Mouse (Mus musculus) lung, postnatal 0 days (tissue): ENCODE data around the gene Map2. TPM values are rescaled to one million over a fixed set of nuclear protein-coding genes. Genes with fewer than 3 reads are reported as not detected.

Source experiments
- ATAC-seq: fragments of 200-750 bp; cut with Nextera tagmentation; 2 replicates; pipeline ENCODE4 v1.8.0; 2017; ENCODE audit warnings: moderate library complexity
- DNase-seq: peaks from one replicate; pipeline ENCODE4 v3.0.0-alpha.2; 2016; ENCODE audit warnings: low spot score
- H3K27ac ChIP-seq: fragments of 300-500 bp; sonication (generic); 2 replicates; pipeline ENCODE4 v1.5.1; 2014; ENCODE audit warnings: antibody characterized with exemption, mild to moderate bottlenecking, low read length, mixed read lengths
- H3K27me3 ChIP-seq: fragments of 300-500 bp; sonication (generic); replicated peaks from 2 replicates; pipeline ENCODE4 v1.6.1; 2014; ENCODE audit warnings: low read length, mixed read lengths; ENCODE audit not compliant: insufficient read depth
- H3K36me3 ChIP-seq: fragments of 300-500 bp; sonication (generic); 2 replicates; pipeline ENCODE4 v1.6.1; 2014; ENCODE audit warnings: low read length, mixed read lengths; ENCODE audit not compliant: insufficient read depth
- H3K4me1 ChIP-seq: fragments of 300-500 bp; sonication (generic); 2 replicates; pipeline ENCODE4 v1.6.1; 2014; ENCODE audit warnings: antibody characterized with exemption, low read depth, low read length, mixed read lengths; ENCODE audit not compliant: insufficient read depth
- H3K4me2 ChIP-seq: fragments of 300-500 bp; sonication (generic); replicated peaks from 2 replicates; pipeline ENCODE4 v1.6.1; 2014; ENCODE audit warnings: low read depth, mild to moderate bottlenecking, low read length, moderate library complexity, mixed read lengths
- H3K4me3 ChIP-seq: fragments of 300-500 bp; sonication (generic); 2 replicates; pipeline ENCODE4 v1.5.1; 2014; ENCODE audit warnings: low read depth, low read length
- H3K9ac ChIP-seq: fragments of 300-500 bp; sonication (generic); replicated peaks from 2 replicates; pipeline ENCODE4 v1.6.1; 2014; ENCODE audit warnings: low read depth, mild to moderate bottlenecking
- H3K9me3 ChIP-seq: fragments of 300-500 bp; sonication (generic); 2 replicates; pipeline ENCODE4 v1.6.1; 2016; ENCODE audit warnings: low read length, mixed read lengths
- CTCF ChIP-seq: IDR thresholded peaks from 2 replicates; pipeline ENCODE4 v1.5.1; 2016; ENCODE audit warnings: antibody characterized with exemption, mild to moderate bottlenecking
- EP300 ChIP-seq: IDR thresholded peaks from 2 replicates; pipeline ENCODE4 v1.6.1; 2016; ENCODE audit warnings: antibody characterized with exemption, mild to moderate bottlenecking, control low read depth
- WGBS: fragments of 180-500 bp; shearing (Covaris S2); extraction: QIAGEN DNeasy Blood & Tissue Kit; methylation state at CpG from one replicate; pipeline ENCODE4 v1.1.7; 2014; 5-methylcytosine and 5-hydroxymethylcytosine counted together
- polyA plus RNA-seq: library from polyadenylated mRNA; unstranded; fragments of >200 nt; fragmentation: Nextera tagmentation; extraction: Ambion mirVana; gene quantifications from 2 replicates; pipeline ENCODE4 v1.2.1, GENCODE M21; 2015

Gene Map2
- polyA plus RNA-seq, 1 experiment from 2014 or later, result 2.1 TPM

DNA sequence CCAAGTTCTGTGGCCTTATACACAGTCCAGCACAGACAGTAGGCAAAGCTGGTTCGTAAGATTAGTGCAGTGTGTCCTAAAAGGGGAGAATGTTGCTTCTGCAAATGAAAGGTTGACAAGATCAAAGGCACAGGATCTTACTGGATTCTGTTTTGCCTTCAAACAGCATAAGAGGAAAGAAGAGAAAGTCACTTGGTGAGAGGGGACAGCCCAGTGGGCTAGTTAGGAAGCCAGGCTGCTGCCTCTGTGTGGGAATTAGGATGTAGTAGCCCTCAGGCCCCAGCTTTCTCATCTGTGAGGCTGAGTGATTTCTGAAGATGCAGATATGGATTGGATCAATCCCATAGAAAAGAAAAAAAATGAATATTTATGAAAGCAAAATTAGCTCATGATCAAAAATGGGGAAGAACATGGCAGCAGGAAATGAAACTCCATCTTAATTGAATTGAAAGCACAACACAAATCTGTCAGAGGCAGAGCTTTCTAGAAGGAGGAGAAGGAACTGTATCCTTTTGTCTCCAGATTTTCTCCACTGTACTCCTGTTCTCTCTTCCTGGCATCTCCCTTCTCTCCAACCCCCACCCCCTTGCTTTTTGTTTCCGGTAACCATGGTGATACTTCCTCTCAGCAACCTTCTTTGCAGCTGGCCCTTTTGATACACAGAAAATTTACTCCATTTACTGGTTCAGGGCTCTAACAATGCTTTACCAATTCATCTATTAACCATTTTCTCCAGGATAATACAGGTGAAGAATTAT lies 145.5 kb downstream of the Map2 start:
- Histone ChIP-seq H3K36me3 (no peaks in the 10 kb centered on the region), H3K9ac (no peak overlapping the region), H3K27ac (no peak overlapping the region), H3K27me3 (no peaks in the 10 kb centered on the region), H3K4me3 (no peak overlapping the region), H3K9me3 (no peaks in the 10 kb centered on the region), H3K4me1 (no peaks in the 10 kb centered on the region), H3K4me2 (no peak overlapping the region)
- ATAC-seq (no peak), DNase-seq (no peak)
- WGBS, result 77% methylated on average over 2 of the region's 2 CpGs
- TF ChIP-seq CTCF (no peak), EP300 (no peak)

DNA sequence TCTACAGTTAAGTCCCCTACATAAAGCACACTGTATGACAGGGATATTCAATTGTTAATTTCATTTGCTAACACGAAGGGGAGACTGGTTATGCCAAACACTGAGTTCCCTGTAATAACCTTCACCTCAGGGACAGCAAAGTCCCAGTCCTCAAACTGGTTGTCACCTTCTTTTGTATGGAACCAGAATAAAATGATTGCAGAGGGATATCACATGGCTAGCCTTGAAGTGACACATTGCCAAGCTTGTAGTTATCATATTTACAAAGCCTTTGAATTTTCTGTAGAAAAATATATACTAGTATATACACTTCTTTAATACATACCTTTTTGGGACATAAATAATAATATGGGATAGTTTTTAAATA lies 146.0 kb downstream of the Map2 start:
- no peak for DNase-seq
- TF ChIP-seq EP300 (no peak), CTCF (no peak)

DNA sequence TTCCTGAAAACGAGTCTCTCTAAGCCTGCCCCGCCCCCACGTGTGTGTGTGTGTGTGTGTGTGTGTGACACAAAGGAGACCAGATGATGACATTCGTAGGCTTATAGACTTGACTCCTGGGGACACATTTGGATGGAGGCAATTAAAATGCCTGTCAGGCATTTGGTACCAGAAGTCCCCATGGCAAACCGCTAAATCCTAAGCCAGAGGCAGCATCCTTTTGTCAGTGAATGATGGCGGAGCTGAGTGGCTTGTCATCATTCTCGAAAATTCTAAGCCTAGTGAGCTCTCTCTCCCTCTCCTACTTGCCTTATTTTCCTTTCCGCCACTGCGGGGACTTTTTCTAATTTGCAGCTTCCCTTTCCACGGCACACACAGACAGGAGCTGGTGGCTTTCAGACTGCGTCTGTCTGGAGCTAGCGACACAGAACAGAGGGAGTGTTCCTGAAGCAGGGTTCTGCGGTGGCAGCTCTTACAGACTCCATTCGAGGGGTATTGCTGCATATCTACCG lies 146.6 kb downstream of the Map2 start:
- H3K9ac ChIP-seq, result no peak overlapping the region
- no peaks in the 10 kb centered on the region for H3K4me1 ChIP-seq
- no peak overlapping the region for H3K27ac ChIP-seq
- H3K4me2 ChIP-seq, result no peak overlapping the region
- no peaks in the 10 kb centered on the region for H3K36me3 ChIP-seq
- H3K27me3 ChIP-seq, result no peaks in the 10 kb centered on the region
- no peak for TF ChIP-seq EP300
- no peak for TF ChIP-seq CTCF
- ATAC-seq, result no peak
- no peak for DNase-seq
- H3K4me3 ChIP-seq, result no peak overlapping the region
- 64% methylated on average over 15 of the region's 15 CpGs for WGBS
- no peaks in the 10 kb centered on the region for H3K9me3 ChIP-seq

More for the DNA sequence above, 146.0 kb downstream of the Map2 start:
- Histone ChIP-seq H3K4me1 (no peaks in the 10 kb centered on the region), H3K9me3 (no peaks in the 10 kb centered on the region), H3K4me3 (no peak overlapping the region), H3K4me2 (no peak overlapping the region), H3K27ac (no peak overlapping the region), H3K27me3 (no peaks in the 10 kb centered on the region), H3K36me3 (no peaks in the 10 kb centered on the region), H3K9ac (no peak overlapping the region)
- 62% methylated on average over 1 of the region's 1 CpGs for WGBS
- ATAC-seq, result no peak

DNA sequence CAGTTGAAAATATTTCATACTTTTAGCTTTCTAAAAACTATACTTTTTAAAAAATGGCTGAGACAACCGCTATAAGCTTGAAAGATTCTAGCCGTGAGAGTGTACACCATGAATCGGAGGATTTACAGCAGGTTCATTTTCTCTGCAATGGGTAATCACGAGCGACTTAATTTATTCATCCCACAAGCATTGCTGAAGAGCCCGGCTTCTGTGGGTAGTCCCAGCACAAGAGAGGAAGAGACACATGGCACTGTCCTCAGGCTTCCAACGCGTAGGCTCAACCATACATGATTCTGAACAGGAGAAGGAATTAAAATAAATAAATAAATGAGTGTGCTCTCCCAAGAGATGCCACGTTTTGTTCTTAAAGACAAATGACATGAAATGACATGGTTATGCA lies 148.4 kb downstream of the Map2 start:
- no peak overlapping the region for H3K4me2 ChIP-seq
- no peaks in the 10 kb centered on the region for H3K4me1 ChIP-seq
- WGBS, result 84% methylated on average over 9 of the region's 9 CpGs
- no peaks in the 10 kb centered on the region for H3K36me3 ChIP-seq
- no peak overlapping the region for H3K4me3 ChIP-seq
- ATAC-seq (no peak), DNase-seq (no peak)
- TF ChIP-seq EP300 (no peak), CTCF (no peak)
- no peak overlapping the region for H3K27ac ChIP-seq
- no peak overlapping the region for H3K9ac ChIP-seq
- no peaks in the 10 kb centered on the region for H3K27me3 ChIP-seq
- H3K9me3 ChIP-seq, result no peaks in the 10 kb centered on the region

DNA sequence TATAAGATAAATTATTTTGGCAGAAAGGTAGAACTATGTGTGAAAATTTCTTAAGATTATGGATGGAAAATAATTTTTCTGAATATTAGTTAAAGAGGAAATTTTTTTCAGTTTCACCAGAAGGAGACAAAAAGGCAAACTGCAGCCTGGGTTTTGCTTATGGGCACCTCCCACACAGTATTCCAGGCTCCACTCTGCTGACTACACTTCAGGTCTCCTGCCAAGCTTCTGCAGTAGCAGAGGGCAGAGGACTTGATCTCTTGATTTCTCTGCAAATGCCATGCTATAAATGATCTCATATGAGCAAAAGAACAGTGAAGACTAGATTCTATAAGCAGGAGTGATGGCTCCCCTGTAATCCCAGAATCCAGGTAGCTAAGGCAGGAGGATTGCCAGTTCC lies 149.9 kb downstream of the Map2 start:
- no peaks in the 10 kb centered on the region for H3K9me3 ChIP-seq
- H3K36me3 ChIP-seq, result no peaks in the 10 kb centered on the region
- TF ChIP-seq CTCF (no peak), EP300 (no peak)
- H3K9ac ChIP-seq, result no peak overlapping the region
- H3K4me2 ChIP-seq, result no peak overlapping the region
- H3K27me3 ChIP-seq, result no peaks in the 10 kb centered on the region
- ATAC-seq (no peak), DNase-seq (no peak)
- H3K4me1 ChIP-seq, result no peaks in the 10 kb centered on the region
- H3K4me3 ChIP-seq, result no peak overlapping the region
- H3K27ac ChIP-seq, result no peak overlapping the region

DNA sequence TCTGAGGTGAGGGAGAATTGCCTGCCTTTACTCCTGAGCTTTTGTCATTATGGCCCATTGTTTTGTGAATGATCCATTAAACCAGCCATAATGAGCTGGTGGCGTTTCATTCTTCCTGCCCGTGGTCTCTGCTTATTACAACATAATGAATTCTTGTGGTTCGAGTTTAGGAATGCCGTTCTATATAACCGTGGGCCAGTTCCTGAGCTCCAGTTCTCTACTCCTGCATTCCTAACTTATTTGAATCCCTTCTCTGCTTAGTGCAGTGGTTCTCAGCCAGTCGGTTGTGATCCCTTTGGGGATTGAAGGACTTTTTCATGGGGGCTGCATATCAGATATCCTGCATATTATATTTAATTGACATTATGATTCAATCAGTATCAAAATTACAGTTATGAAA lies 153.9 kb downstream of the Map2 start:
- no peak for ATAC-seq
- TF ChIP-seq EP300 (no peak), CTCF (no peak)
- WGBS, result 60% methylated on average over 6 of the region's 6 CpGs

DNA sequence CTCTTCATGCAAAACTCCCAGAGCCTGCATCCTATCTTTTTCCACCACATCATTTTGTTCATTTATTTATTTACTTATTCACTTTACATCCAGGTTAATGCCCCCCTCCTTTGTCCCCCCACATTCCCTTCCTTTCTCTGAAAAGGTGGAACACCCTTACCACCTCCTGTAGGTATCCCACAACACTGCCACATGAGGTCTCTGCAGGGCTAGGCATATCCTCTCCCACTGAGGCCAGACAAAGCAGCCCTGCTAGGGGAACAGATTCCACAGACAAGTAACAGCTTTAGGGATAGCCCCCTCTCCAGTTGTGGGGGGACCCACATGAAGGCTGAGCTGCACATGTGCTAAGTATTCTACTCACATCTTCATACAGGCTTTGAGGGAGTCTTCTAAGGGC lies 154.5 kb downstream of the Map2 start:
- H3K9ac ChIP-seq, result no peak overlapping the region
- TF ChIP-seq CTCF (no peak), EP300 (no peak)
- H3K4me3 ChIP-seq, result no peak overlapping the region
- H3K27ac ChIP-seq, result no peak overlapping the region
- H3K36me3 ChIP-seq, result no peaks in the 10 kb centered on the region
- no peaks in the 10 kb centered on the region for H3K27me3 ChIP-seq
- DNase-seq (no peak), ATAC-seq (no peak)
- no peaks in the 10 kb centered on the region for H3K9me3 ChIP-seq
- no peaks in the 10 kb centered on the region for H3K4me1 ChIP-seq
- H3K4me2 ChIP-seq, result no peak overlapping the region

More for the DNA sequence above, 153.9 kb downstream of the Map2 start:
- H3K4me3 ChIP-seq, result no peak overlapping the region
- no peak overlapping the region for H3K9ac ChIP-seq
- H3K27me3 ChIP-seq, result no peaks in the 10 kb centered on the region
- no peaks in the 10 kb centered on the region for H3K36me3 ChIP-seq
- no peaks in the 10 kb centered on the region for H3K4me1 ChIP-seq
- no peak overlapping the region for H3K4me2 ChIP-seq
- DNase-seq, result no peak
- H3K27ac ChIP-seq, result no peak overlapping the region
- no peaks in the 10 kb centered on the region for H3K9me3 ChIP-seq
